Mouse (Mus musculus): Measurements from ENCODE around the gene Fam162a. TPM values are rescaled to one million over a fixed set of nuclear protein-coding genes. Genes with fewer than 3 reads are reported as not detected.
A peak's percentile ranks its signal among the peaks of the same experiment; 100 is the strongest.
"Not testable (repeated sequence)": the region's sequence is repeated elsewhere in the genome, so short reads cannot be mapped to it uniquely, and the experiment has no call there.

Gene Fam162a
- 144 and 171 TPM in 2 replicates for polyA plus RNA-seq (2015; fragmentation: Nextera tagmentation; extraction: Ambion mirVana)

DNA sequence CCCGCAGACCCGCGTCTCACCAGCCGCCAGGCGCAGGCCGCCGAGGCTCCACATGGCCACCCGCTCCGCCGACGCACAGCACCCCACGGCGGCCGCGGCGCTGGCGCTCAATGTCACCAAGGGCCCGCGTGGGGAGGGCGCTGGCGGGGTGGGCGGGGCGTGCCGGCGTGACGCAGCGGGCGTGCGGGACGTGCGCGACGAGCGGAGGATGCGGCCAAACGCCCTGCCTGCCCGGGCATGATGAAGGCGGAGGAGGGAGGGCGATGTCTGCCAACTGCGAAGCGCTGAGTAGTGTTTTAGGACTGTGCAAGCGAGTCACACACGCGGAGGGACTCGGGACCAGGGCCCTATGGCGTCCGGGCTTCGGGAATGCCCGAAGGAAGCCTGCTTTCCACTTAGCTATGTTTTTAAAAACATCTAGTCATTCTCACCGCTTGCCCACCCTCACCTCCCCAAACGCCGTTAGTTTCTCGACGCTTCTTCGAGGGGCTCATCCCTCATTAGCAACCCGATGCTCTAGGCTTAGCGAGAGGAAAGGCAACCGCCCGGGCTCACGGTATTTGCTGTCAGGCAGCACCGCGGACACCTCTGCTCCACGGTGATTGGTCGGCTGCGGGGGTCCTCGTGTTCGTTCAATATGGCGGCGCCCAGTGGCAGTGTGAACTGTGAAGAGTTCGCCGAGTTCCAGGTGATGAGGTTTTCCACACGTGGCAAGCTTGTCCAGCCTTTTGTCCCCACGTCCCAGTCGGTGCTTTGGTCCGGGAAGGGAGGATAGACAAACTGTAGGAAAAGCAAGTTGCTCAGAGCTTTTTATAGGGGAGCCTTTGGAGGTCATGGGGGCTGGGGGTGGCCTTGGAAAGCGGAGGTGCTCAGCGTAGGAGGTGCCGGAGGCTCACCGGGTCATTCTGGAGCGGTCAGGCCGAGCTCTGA, at the start of gene Fam162a, which contains the start of gene Ccdc58:
TSS of gene Fam162a (minus strand) at position 145 of the 930 bp plus-strand sequence.
TSS of gene Ccdc58 (plus strand) at position 236 of the 930 bp plus-strand sequence.
- Histone ChIP-seq H3K4me2 (ENCODE audit: low read length) (peak within 1 kb of the TSS; percentile 89), H3K9me3 (ENCODE audit: control insufficient read depth, low read length) (no peaks in the 10 kb centered on the region), H3K27ac (ENCODE audit: low read length) (peak within 1 kb of the TSS; percentile 100), H3K27me3 (replicated peaks; ENCODE audit: control insufficient read depth, insufficient read depth, low read length) (no peaks in the 10 kb centered on the region), H3K4me3 (replicated peaks; ENCODE audit: low read length) (peak within 1 kb of the TSS; percentile 91), H3K4me1 (replicated peaks; ENCODE audit: control insufficient read depth, insufficient read depth, low read length) (peaks cover 29% of the 10 kb centered on the region), H3K9ac (replicated peaks; ENCODE audit: low read depth, low read length) (peak within 1 kb of the TSS; percentile 90), H3K36me3 (ENCODE audit: control insufficient read depth, insufficient read depth) (no peaks in the 10 kb centered on the region)
- ATAC-seq = peak; percentile 97
- under 1% methylated on average over 80 of the region's 81 CpGs for WGBS

DNA sequence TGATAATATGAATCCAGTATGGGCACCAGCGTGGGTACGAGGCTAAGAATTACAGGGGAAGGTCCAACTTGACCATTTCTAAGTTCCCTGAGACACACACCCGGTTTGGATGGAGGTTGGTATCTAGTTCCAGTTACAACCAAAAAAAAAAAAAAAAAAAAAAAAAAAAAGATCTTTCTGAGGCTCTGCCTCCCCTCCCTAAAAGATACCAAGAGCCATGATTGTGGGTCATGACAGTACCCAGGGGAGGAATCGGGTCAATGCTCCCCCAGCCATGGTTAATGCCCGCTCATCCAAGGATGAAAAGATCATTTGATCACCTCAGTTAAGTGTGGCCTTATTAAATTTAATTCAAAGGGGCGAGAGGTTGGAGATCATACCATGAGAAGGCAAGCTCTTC, 44.4 kb upstream of the Fam162a start:
- H3K4me3 ChIP-seq (replicated peaks; ENCODE audit: low read length); ATAC-seq; H3K27me3 ChIP-seq (replicated peaks; ENCODE audit: control insufficient read depth, insufficient read depth, low read length); H3K4me2 ChIP-seq (ENCODE audit: low read length); H3K9me3 ChIP-seq (ENCODE audit: control insufficient read depth, low read length); H3K36me3 ChIP-seq (ENCODE audit: control insufficient read depth, insufficient read depth); H3K4me1 ChIP-seq (replicated peaks; ENCODE audit: control insufficient read depth, insufficient read depth, low read length); H3K9ac ChIP-seq (replicated peaks; ENCODE audit: low read depth, low read length); H3K27ac ChIP-seq (ENCODE audit: low read length): not testable (repeated sequence)
- 93% methylated on average over 6 of the region's 6 CpGs for WGBS

DNA sequence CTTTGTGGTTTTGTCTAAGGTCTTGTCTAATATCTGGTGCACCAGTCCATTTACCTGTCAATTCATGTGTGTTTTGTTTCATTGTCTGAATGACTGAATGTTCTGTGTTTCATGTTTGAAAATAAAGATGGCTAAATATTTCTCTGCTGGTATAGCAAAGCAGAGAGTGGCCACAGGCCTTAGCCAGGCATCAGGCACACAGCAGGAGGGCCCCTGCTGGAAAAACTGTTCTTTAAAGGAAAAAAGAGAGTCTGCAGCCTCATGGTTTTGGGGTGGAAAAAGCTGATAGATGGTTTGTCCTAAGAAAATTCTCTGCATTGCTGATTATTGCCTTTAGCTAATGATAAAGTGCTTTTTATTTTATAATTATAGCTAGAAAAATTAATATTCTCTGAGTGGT, 40.1 kb upstream of the Fam162a start:
- not testable (repeated sequence) for H3K4me2 ChIP-seq (ENCODE audit: low read length); H3K36me3 ChIP-seq (ENCODE audit: control insufficient read depth, insufficient read depth); H3K4me3 ChIP-seq (replicated peaks; ENCODE audit: low read length); ATAC-seq; H3K9ac ChIP-seq (replicated peaks; ENCODE audit: low read depth, low read length); H3K9me3 ChIP-seq (ENCODE audit: control insufficient read depth, low read length); H3K27me3 ChIP-seq (replicated peaks; ENCODE audit: control insufficient read depth, insufficient read depth, low read length); H3K4me1 ChIP-seq (replicated peaks; ENCODE audit: control insufficient read depth, insufficient read depth, low read length); H3K27ac ChIP-seq (ENCODE audit: low read length)

DNA sequence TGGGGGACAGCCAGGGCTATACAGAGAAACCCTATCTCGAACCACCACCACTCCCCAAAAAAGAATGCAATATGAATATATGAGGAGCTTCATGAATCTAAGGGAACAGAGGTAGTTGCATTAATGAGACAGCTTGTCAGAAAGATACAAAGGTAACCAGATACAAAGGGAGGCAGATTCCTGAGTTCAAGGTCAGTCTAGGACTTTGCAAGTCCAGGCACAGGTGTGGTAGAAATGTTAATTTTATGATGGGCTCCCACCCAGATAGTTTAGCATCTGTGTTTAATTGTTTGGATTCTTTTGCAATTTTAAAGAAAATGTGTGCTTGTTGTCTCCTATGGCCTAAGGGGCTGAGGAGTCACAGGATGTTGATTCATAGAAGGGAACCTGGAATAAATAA, 30.8 kb upstream of the Fam162a start:
- no peak for ATAC-seq
- no peaks in the 10 kb centered on the region for H3K9me3 ChIP-seq (ENCODE audit: control insufficient read depth, low read length)
- H3K27me3 ChIP-seq (replicated peaks; ENCODE audit: control insufficient read depth, insufficient read depth, low read length) = no peaks in the 10 kb centered on the region
- H3K4me3 ChIP-seq (replicated peaks; ENCODE audit: low read length) = no peak overlapping the region
- H3K36me3 ChIP-seq (ENCODE audit: control insufficient read depth, insufficient read depth) = no peaks in the 10 kb centered on the region
- H3K27ac ChIP-seq (ENCODE audit: low read length) = no peak overlapping the region
- no peak overlapping the region for H3K9ac ChIP-seq (replicated peaks; ENCODE audit: low read depth, low read length)
- no peaks in the 10 kb centered on the region for H3K4me1 ChIP-seq (replicated peaks; ENCODE audit: control insufficient read depth, insufficient read depth, low read length)
- H3K4me2 ChIP-seq (ENCODE audit: low read length) = no peak overlapping the region
- 91% methylated on average over 1 of the region's 1 CpGs for WGBS

DNA sequence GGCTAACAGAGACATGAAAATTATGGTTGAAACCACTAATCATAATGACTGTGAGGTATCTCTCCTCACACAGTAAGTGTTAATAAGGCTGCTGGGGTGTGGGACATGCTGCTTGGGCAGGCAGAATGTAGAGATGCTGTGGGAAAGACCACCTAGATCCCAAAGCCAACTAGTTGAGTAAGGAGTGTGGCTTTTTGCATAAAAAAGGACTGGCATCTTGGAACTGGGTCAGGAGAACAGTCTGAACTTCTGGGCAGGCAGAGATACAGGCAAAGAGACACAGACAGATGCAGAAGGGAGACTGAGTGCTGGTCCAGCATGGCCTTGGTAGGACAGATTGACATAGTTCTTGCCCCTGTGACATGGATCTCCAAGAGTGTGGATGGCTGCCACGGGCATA, 30.1 kb upstream of the Fam162a start:
- no peak for ATAC-seq
- Histone ChIP-seq H3K27me3 (replicated peaks; ENCODE audit: control insufficient read depth, insufficient read depth, low read length) (no peaks in the 10 kb centered on the region), H3K9ac (replicated peaks; ENCODE audit: low read depth, low read length) (no peak overlapping the region), H3K4me2 (ENCODE audit: low read length) (no peak overlapping the region), H3K36me3 (ENCODE audit: control insufficient read depth, insufficient read depth) (no peaks in the 10 kb centered on the region), H3K27ac (ENCODE audit: low read length) (no peak overlapping the region), H3K4me1 (replicated peaks; ENCODE audit: control insufficient read depth, insufficient read depth, low read length) (no peaks in the 10 kb centered on the region), H3K9me3 (ENCODE audit: control insufficient read depth, low read length) (no peaks in the 10 kb centered on the region), H3K4me3 (replicated peaks; ENCODE audit: low read length) (no peak overlapping the region)
- 92% methylated on average over 1 of the region's 1 CpGs for WGBS

DNA sequence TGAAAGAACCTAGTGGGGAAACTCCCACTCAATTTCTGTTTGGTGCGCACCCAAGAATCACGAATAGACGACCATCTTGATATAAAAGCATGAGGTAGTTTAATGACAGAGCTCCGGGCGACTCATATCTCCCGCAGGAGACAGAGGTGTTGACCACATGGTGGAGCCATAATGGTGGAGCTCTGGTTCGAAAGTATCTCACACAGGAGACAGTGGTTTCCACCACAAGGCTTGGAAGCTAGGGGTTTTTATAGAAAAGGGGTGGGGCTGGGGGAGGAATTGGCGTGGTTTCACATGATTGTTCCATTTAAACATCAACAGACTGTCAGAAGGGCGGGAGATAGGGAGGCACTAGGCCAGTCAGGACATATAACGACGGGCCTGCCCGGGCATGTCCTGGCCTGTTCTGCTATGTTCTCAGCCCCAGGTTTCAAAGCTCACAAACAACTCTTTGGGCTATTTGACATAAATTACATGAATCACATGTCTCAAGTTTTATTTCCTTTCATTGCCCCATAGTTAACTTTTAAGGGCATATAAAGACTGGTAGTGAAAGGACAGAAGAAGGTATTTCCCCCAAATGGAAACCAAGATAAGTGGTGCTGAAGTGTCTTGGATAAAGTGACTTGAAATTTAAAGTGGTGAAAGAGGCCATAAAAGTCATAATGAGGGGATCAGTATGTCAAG, 26.6 kb upstream of the Fam162a start:
- H3K9me3 ChIP-seq (ENCODE audit: control insufficient read depth, low read length); ATAC-seq; H3K27me3 ChIP-seq (replicated peaks; ENCODE audit: control insufficient read depth, insufficient read depth, low read length); H3K9ac ChIP-seq (replicated peaks; ENCODE audit: low read depth, low read length); H3K27ac ChIP-seq (ENCODE audit: low read length); H3K4me1 ChIP-seq (replicated peaks; ENCODE audit: control insufficient read depth, insufficient read depth, low read length); H3K4me3 ChIP-seq (replicated peaks; ENCODE audit: low read length); H3K36me3 ChIP-seq (ENCODE audit: control insufficient read depth, insufficient read depth); H3K4me2 ChIP-seq (ENCODE audit: low read length): not testable (repeated sequence)
- WGBS = 88% methylated on average over 9 of the region's 12 CpGs

DNA sequence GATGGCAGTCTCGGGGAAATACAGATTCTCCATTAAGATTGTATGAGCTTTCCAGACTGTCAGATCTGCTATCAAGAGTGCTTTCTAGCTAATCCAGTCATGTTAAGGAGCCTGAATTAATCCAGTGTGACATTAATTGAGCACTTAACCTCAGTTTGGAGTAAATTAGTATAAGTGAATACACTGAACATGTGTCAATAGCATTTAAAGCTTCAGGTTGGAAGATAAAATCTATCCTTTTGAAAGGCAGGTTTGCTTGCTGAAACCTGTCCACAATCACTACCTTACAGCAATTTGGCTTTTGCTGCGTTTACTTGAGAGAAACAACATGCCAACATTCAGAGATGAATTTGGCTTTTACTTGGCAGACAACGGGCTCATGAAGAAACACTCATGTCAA, 22.7 kb upstream of the Fam162a start:
- H3K4me1 ChIP-seq (replicated peaks; ENCODE audit: control insufficient read depth, insufficient read depth, low read length) = no peaks in the 10 kb centered on the region
- no peak overlapping the region for H3K4me2 ChIP-seq (ENCODE audit: low read length)
- no peak overlapping the region for H3K4me3 ChIP-seq (replicated peaks; ENCODE audit: low read length)
- no peaks in the 10 kb centered on the region for H3K36me3 ChIP-seq (ENCODE audit: control insufficient read depth, insufficient read depth)
- 75% methylated on average over 3 of the region's 3 CpGs for WGBS
- no peaks in the 10 kb centered on the region for H3K27me3 ChIP-seq (replicated peaks; ENCODE audit: control insufficient read depth, insufficient read depth, low read length)
- no peak for ATAC-seq
- no peaks in the 10 kb centered on the region for H3K9me3 ChIP-seq (ENCODE audit: control insufficient read depth, low read length)
- no peak overlapping the region for H3K27ac ChIP-seq (ENCODE audit: low read length)
- no peak overlapping the region for H3K9ac ChIP-seq (replicated peaks; ENCODE audit: low read depth, low read length)

DNA sequence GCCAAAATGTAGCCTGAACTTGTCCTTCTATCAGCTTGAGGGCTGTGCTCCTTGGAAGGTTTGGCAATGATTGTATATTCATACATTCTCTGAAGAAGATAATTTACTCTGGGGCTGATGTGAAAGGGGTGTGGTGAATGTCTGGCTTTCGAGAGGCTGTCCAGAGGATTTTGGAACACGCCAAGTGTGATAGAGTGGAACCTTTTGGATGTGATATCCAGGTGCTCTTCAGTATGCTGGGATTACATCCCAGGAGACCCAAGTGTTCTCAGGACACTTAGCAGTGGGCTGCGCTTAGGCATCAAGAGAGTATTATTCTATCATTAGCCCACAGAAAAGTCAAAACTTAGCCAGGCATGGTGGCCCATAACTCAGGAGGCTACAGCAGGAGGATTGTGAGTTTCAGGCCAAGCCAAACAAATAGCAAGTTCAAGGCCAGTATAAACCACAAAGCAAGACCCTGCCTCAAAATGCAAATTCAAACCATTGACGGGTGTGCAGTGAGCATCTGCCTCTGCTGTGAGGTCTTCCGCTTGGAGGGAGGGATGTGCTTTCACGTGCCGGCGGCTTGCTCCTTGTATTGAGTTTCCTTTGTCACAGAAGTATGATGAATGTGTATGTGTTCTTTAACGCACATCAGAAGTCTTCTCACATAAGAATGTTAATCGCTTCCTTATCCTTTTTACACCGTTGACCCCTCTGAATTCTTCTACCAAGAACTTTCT, 19.6 kb upstream of the Fam162a start:
- H3K9me3 ChIP-seq (ENCODE audit: control insufficient read depth, low read length) = no peaks in the 10 kb centered on the region
- 86% methylated on average over 11 of the region's 11 CpGs for WGBS

More for the DNA sequence above, 19.6 kb upstream of the Fam162a start:
- Histone ChIP-seq H3K4me2 (ENCODE audit: low read length) (no peak overlapping the region), H3K27ac (ENCODE audit: low read length) (no peak overlapping the region), H3K27me3 (replicated peaks; ENCODE audit: control insufficient read depth, insufficient read depth, low read length) (no peaks in the 10 kb centered on the region), H3K4me3 (replicated peaks; ENCODE audit: low read length) (no peak overlapping the region), H3K4me1 (replicated peaks; ENCODE audit: control insufficient read depth, insufficient read depth, low read length) (no peaks in the 10 kb centered on the region), H3K9ac (replicated peaks; ENCODE audit: low read depth, low read length) (no peak overlapping the region), H3K36me3 (ENCODE audit: control insufficient read depth, insufficient read depth) (peaks cover 4% of the 10 kb centered on the region; the same call in 1 of the 2 replicates)
- ATAC-seq = no peak

Measured in forebrain, embryonic 16.5 days (tissue).